Mouse (Mus musculus): Measurements from ENCODE around the gene Gm2564. TPM values are rescaled to one million over a fixed set of nuclear protein-coding genes. Genes with fewer than 3 reads are reported as not detected.

The Gm2564 gene
- total and polyA plus RNA-seq, 2 experiments: 2.0 TPM; not detected in 1

Other genes with a start within 250 kb of the Gm2564 start
- gene Gm21586, start 190.3 kb upstream of the Gm2564 start, total RNA-seq (2014; rRNA removed): not detected in 2 replicates
- not detected in 2 replicates for gene Gm21586, start 190.3 kb upstream of the Gm2564 start, polyA plus RNA-seq (2012; rRNA removed)
- not detected in 2 replicates for gene Gm2163, start 163.0 kb upstream of the Gm2564 start, total RNA-seq (2014; rRNA removed)
- not detected in 2 replicates for gene Gm2163, start 163.0 kb upstream of the Gm2564 start, polyA plus RNA-seq (2012; rRNA removed)
- not detected in 2 replicates for gene Fam205a2, start 101.5 kb upstream of the Gm2564 start, total RNA-seq (2014; rRNA removed)
- gene Fam205a2, start 101.5 kb upstream of the Gm2564 start, polyA plus RNA-seq (2012; rRNA removed): not detected in 2 replicates
- not detected in 2 replicates for gene Gm10591, start 17.5 kb upstream of the Gm2564 start, total RNA-seq (2014; rRNA removed)
- gene Gm10591, start 17.5 kb upstream of the Gm2564 start, polyA plus RNA-seq (2012; rRNA removed): not detected in 2 replicates
- gene Ccl27b, start 25.5 kb downstream of the Gm2564 start, total RNA-seq (2014; rRNA removed): not detected in 2 replicates
- gene Ccl27b, start 25.5 kb downstream of the Gm2564 start, polyA plus RNA-seq (2012; rRNA removed): not detected in 2 replicates
- not detected in 2 replicates for gene Il11ra2, start 32.2 kb downstream of the Gm2564 start, total RNA-seq (2014; rRNA removed)
- gene Il11ra2, start 32.2 kb downstream of the Gm2564 start, polyA plus RNA-seq (2012; rRNA removed): 0.28 TPM in 1 of 2 replicates, not detected in the other
- not detected in 2 replicates for gene 4930578G10Rik, start 105.8 kb downstream of the Gm2564 start, total RNA-seq (2014; rRNA removed)
- gene 4930578G10Rik, start 105.8 kb downstream of the Gm2564 start, polyA plus RNA-seq (2012; rRNA removed): not detected in 2 replicates
- gene Ccl19, start 126.9 kb downstream of the Gm2564 start, total RNA-seq (2014; rRNA removed): 0.65 and 1.0 TPM in 2 replicates
- gene Ccl19, start 126.9 kb downstream of the Gm2564 start, polyA plus RNA-seq (2012; rRNA removed): 2.4 and 4.8 TPM in 2 replicates
- 2.9 and 4.1 TPM in 2 replicates for gene Ccl21a, start 144.3 kb downstream of the Gm2564 start, total RNA-seq (2014; rRNA removed)
- gene Ccl21a, start 144.3 kb downstream of the Gm2564 start, polyA plus RNA-seq (2012; rRNA removed): 1.1 and 2.1 TPM in 2 replicates
- not detected in 2 replicates for gene Fam205a1, start 224.2 kb downstream of the Gm2564 start, total RNA-seq (2014; rRNA removed)
- gene Fam205a1, start 224.2 kb downstream of the Gm2564 start, polyA plus RNA-seq (2012; rRNA removed): not detected in 2 replicates
- not detected in 2 replicates for gene Gm12394, start 227.1 kb downstream of the Gm2564 start, total RNA-seq (2014; rRNA removed)
- gene Gm12394, start 227.1 kb downstream of the Gm2564 start, polyA plus RNA-seq (2012; rRNA removed): not detected in 2 replicates
- not detected in 2 replicates for gene Fam205c, start 244.5 kb downstream of the Gm2564 start, total RNA-seq (2014; rRNA removed)
- not detected in 2 replicates for gene Fam205c, start 244.5 kb downstream of the Gm2564 start, polyA plus RNA-seq (2012; rRNA removed)